Mouse (Mus musculus) CD8-positive naive resting alpha-beta T cell, adult 2 months (primary cell): ENCODE measurements around the gene Cobll1.

Experiments used
- DNase-seq, 2 experiments: peaks; one replicate each; pipeline ENCODE4 v3.0.0; 2022; ENCODE audit warnings: low read depth in 2 of 2, low spot score in 2 of 2

The Cobll1 gene

GRCm38 (mm10) chr2:65100001-65100400 lies 139.2 kb downstream of the Cobll1 start:
- no peak for DNase-seq

DNA sequence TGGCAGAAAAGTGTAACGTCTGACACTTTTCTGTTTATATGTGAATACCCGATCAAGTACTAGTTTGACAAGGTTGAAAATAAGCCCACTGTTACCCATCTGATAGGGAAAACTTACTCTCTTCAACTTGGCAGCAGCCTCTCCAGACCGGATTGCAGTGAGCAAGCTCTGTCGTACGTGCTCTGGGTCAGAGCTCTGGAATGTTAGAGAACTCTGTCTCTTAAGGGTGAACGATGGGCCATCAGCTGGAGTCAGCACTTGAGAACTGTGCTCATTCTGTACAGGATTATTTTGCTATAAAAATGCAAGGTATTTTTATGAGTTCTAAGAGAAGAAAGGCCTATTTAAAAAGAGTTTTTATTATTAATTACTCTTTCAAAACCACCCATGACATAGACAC lies 143.6 kb downstream of the Cobll1 start:
- DNase-seq: no peak

GRCm38 (mm10) chr2:65093990-65094389 lies 145.2 kb downstream of the Cobll1 start:
- DNase-seq: no peak

- no peak for DNase-seq
These were observed 148.2 kb downstream of the Cobll1 start for GRCm38 (mm10) chr2:65090986-65091385.

DNA sequence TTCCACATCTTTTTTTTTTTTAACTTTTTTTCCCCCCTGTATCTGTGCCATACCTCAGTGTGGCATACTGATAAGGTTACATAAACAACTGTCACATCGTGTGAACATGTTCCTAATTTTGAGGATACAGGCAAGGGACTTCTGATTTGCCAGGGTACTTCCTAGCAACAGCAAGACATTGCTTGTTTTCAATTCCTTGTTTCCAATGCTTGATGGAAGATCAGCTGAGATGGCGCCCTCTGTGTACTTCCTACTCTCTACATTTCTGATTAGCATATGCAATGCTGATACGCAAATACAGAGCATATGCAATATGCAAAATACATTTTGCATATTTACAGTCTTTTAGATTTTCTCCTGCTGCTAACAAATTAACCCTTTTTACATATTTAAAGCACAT lies 152.0 kb downstream of the Cobll1 start:
- DNase-seq: no peak

GRCm38 (mm10) chr2:65083411-65083810 lies 155.8 kb downstream of the Cobll1 start:
- no peak for DNase-seq

GRCm38 (mm10) chr2:65077544-65077943 lies 161.7 kb downstream of the Cobll1 start:
- no peak for DNase-seq

DNA sequence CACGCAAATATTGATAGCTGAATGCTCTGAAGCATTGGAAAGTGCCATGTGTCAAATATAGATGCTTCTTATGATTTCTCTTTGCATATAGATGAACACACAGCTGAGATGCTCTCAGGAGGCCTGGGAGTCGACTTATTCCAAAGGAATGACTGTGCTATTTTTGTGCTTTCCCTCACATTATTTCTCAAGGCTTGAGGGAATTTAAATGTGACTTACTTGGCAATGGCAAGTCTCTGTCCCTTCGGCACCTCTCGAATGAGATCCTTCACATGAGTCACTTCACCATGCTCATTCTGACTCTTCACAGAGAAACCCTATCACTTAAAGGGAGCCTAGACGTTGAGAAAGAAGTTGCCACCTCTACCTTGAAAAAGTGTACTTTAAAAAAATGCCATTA lies 163.4 kb downstream of the Cobll1 start:
- DNase-seq: no peak

DNA sequence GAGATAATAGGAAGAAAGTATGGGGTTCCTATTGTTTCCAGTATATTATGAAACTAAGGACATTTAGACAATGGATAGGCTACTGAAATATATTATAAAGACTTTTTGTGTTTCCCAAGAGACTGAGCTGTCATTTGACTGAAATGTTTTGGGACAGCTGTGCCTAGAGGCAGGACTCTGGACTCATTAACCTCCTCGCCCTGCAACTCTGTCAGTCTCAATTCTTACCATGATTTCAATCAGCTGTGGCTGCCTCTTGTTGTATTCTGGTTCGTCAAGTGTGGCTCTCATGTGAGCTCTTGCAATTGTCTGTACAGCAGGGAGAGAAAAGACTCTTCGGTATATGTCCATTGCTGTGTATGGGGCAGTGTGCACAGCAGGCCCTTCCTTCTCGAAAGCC lies 163.8 kb downstream of the Cobll1 start:
- no peak for DNase-seq

GRCm38 (mm10) chr2:65072205-65072604 lies 167.0 kb downstream of the Cobll1 start:
- DNase-seq: no peak

GRCm38 (mm10) chr2:65053764-65054163 lies 185.4 kb downstream of the Cobll1 start:
- DNase-seq: no peak

- no peak for DNase-seq
These were observed 186.8 kb downstream of the Cobll1 start for GRCm38 (mm10) chr2:65052191-65053012.

- no peak for DNase-seq
These were observed 188.4 kb downstream of the Cobll1 start for GRCm38 (mm10) chr2:65050776-65051175.

- DNase-seq: no peak
These were observed 190.8 kb downstream of the Cobll1 start for GRCm38 (mm10) chr2:65048234-65049017.
